Mouse (Mus musculus) cerebellum, adult 2 months (tissue): ENCODE measurements at regions not wholly inside any gene's neighbourhood (a gene's known extent, or its start where the extent isn't known, plus 50 kb on each side); places are given as distances from the start of the nearest gene placed in this dataset.
"Not testable (repeated sequence)": the region's sequence is repeated elsewhere in the genome, so short reads cannot be mapped to it uniquely, and the experiment has no call there.

ENCODE experiments used
- DNase-seq, 2 experiments: peaks; one replicate each; pipeline ENCODE4 v3.0.0; 2021
- H3K27ac ChIP-seq: fragments of 200-500 bp; 2 replicates; pipeline ENCODE4 v1.5.1; 2012; ENCODE audit warnings: low read length, control low read depth, inconsistent platforms; ENCODE audit not compliant: insufficient read depth
- H3K27me3 ChIP-seq: fragments of 200-500 bp; 2 replicates; pipeline ENCODE4 v1.6.1; 2012; ENCODE audit warnings: inconsistent platforms, mild to moderate bottlenecking, low read length, moderate library complexity; ENCODE audit not compliant: control insufficient read depth, insufficient read depth
- H3K4me1 ChIP-seq: fragments of 200-500 bp; 2 replicates; pipeline ENCODE4 v1.6.1; 2011; ENCODE audit warnings: low read length; ENCODE audit not compliant: control insufficient read depth, insufficient read depth
- H3K4me3 ChIP-seq: fragments of 200-500 bp; replicated peaks from 2 replicates; pipeline ENCODE3; 2011; ENCODE audit warnings: mild to moderate bottlenecking, low read depth, low read length, control low read depth; ENCODE audit not compliant: insufficient read depth
- CTCF ChIP-seq: fragments of 200-500 bp; IDR thresholded peaks from 2 replicates; pipeline ENCODE4 v1.5.1; 2011; ENCODE audit warnings: low read depth, mild to moderate bottlenecking, control low read depth, low read length, moderate library complexity, borderline replicate concordance; ENCODE audit not compliant: insufficient read depth
- POLR2A ChIP-seq: fragments of 200-500 bp; IDR thresholded peaks from 2 replicates; pipeline ENCODE4 v1.6.1; 2011; ENCODE audit warnings: low read length, control low read depth, borderline replicate concordance; ENCODE audit not compliant: insufficient read depth
- WGBS: fragments of 180-500 bp; shearing (Covaris S2); methylation state at CpG from one replicate; pipeline ENCODE4 v1.1.7; 2018; 5-methylcytosine and 5-hydroxymethylcytosine counted together

GRCm38 (mm10) chr6:7424731-7425130, 129.9 kb upstream of the Tac1 start:
- TF ChIP-seq CTCF (no peak), POLR2A (no peak)
- WGBS, result 50% methylated on average over 2 of the region's 2 CpGs
- no peak for DNase-seq

DNA sequence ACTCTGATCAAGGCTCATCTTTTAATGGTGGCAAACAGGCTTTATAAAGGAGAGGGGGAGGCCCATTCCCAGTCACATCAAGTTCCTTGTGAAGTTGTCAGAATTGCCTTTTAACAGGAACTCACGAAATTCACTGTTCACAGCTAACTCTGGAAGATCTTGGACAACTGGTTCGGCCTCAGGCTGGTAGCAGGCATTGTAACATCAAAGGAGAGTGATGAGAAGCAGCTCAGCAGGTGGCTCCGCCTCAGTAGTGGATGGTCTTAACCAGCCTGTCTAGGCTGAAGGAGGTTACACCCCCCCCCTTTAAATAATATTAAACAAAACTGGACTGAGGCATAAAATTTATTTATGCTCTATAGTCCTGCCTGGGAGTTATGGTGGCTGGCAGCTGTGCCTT, 113.0 kb upstream of the Tac1 start:
- no peak for DNase-seq
- no peaks in the 10 kb centered on the region for H3K27me3 ChIP-seq
- no peaks in the 10 kb centered on the region for H3K4me1 ChIP-seq
- H3K4me3 ChIP-seq, result no peak overlapping the region
- no peak overlapping the region for H3K27ac ChIP-seq
- WGBS, result 70% methylated on average over 3 of the region's 3 CpGs
- no peak for TF ChIP-seq POLR2A
- TF ChIP-seq CTCF, result no peak

More at GRCm38 (mm10) chr6:7424731-7425130, 129.9 kb upstream of the Tac1 start:
- Histone ChIP-seq H3K4me1 (no peaks in the 10 kb centered on the region), H3K4me3 (no peak overlapping the region), H3K27ac (no peak overlapping the region), H3K27me3 (no peaks in the 10 kb centered on the region)

GRCm38 (mm10) chr6:7442286-7442685, 112.4 kb upstream of the Tac1 start:
- not testable (repeated sequence) for H3K27ac ChIP-seq, H3K4me3 ChIP-seq, H3K27me3 ChIP-seq, DNase-seq, H3K4me1 ChIP-seq
- 57% methylated on average over 3 of the region's 3 CpGs for WGBS

GRCm38 (mm10) chr6:7455881-7456280, 98.8 kb upstream of the Tac1 start:
- 84% methylated on average over 3 of the region's 3 CpGs for WGBS

DNA sequence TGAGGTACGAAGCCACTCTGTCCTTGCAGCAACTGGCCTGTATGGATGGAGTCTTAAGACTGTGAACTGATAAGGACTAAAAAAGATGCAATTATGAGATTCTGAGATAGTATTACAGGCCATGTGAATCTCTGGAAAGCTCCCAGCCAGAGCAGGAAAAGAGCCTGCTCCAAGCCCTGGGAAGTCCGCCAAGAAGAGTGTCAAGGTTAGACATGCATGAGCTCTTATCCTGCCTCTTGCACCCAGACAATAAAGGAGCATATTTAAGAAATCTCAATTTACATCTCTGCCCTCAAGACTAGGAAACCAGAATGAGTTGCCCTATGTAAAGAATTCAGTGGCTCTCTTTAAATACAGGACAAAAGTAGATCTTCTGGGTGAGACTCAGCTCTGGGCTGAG, 90.8 kb upstream of the Tac1 start:
- DNase-seq, result peak; percentile 71 to 88
- Histone ChIP-seq H3K27ac (no peak overlapping the region), H3K4me1 (peaks cover 3% of the 10 kb centered on the region; the same call in 1 of the 2 replicates), H3K4me3 (no peak overlapping the region), H3K27me3 (no peaks in the 10 kb centered on the region; the same call in 1 of the 2 replicates)
- WGBS, result 25% methylated on average over 2 of the region's 2 CpGs
- no peak for TF ChIP-seq CTCF
- no peak for TF ChIP-seq POLR2A

More at GRCm38 (mm10) chr6:7455881-7456280, 98.8 kb upstream of the Tac1 start:
- H3K4me1 ChIP-seq, result no peaks in the 10 kb centered on the region
- H3K4me3 ChIP-seq, result no peak overlapping the region
- DNase-seq, result no peak
- H3K27me3 ChIP-seq, result no peaks in the 10 kb centered on the region
- H3K27ac ChIP-seq, result no peak overlapping the region
- no peak for TF ChIP-seq CTCF
- TF ChIP-seq POLR2A, result no peak

GRCm38 (mm10) chr6:7464346-7464745, 90.3 kb upstream of the Tac1 start:
- Histone ChIP-seq H3K27ac (no peak overlapping the region), H3K27me3 (no peaks in the 10 kb centered on the region; the same call in 1 of the 2 replicates), H3K4me1 (peaks cover 3% of the 10 kb centered on the region; the same call in 1 of the 2 replicates), H3K4me3 (no peak overlapping the region)
- 49% methylated on average over 2 of the region's 2 CpGs for WGBS
- DNase-seq, result peak in 1 of 2 experiments; percentile 47
- no peak for TF ChIP-seq CTCF
- TF ChIP-seq POLR2A, result no peak

GRCm38 (mm10) chr6:7472366-7473026, 82.2 kb upstream of the Tac1 start:
- no peak overlapping the region for H3K4me3 ChIP-seq
- peak; percentile 86 to 93 for DNase-seq
- TF ChIP-seq POLR2A, result no peak
- no peak for TF ChIP-seq CTCF
- H3K27me3 ChIP-seq, result no peaks in the 10 kb centered on the region
- peaks cover 6% of the 10 kb centered on the region; the same call in 1 of the 2 replicates for H3K4me1 ChIP-seq
- no peak overlapping the region for H3K27ac ChIP-seq
- 24% methylated on average over 7 of the region's 7 CpGs for WGBS

- Histone ChIP-seq H3K27me3 (no peaks in the 10 kb centered on the region), H3K27ac (no peak overlapping the region), H3K4me1 (peaks cover 6% of the 10 kb centered on the region; the same call in 1 of the 2 replicates), H3K4me3 (no peak overlapping the region)
- no peak for TF ChIP-seq POLR2A
- TF ChIP-seq CTCF, result no peak
- 90% methylated on average over 3 of the region's 3 CpGs for WGBS
- DNase-seq, result no peak
Observed at GRCm38 (mm10) chr6:7473730-7474129, 80.9 kb upstream of the Tac1 start.
